Mouse (Mus musculus) heart, adult 8-10 months (tissue): ENCODE measurements at regions not wholly inside any gene's neighbourhood (a gene's known extent, or its start where the extent isn't known, plus 50 kb on each side); places are given as distances from the start of the nearest gene placed in this dataset.
"Not testable (repeated sequence)": the region's sequence is repeated elsewhere in the genome, so short reads cannot be mapped to it uniquely, and the experiment has no call there.

Source experiments
- DNase-seq: peaks from one replicate; pipeline ENCODE4 v3.0.0; 2022; ENCODE audit warnings: low spot score

DNA sequence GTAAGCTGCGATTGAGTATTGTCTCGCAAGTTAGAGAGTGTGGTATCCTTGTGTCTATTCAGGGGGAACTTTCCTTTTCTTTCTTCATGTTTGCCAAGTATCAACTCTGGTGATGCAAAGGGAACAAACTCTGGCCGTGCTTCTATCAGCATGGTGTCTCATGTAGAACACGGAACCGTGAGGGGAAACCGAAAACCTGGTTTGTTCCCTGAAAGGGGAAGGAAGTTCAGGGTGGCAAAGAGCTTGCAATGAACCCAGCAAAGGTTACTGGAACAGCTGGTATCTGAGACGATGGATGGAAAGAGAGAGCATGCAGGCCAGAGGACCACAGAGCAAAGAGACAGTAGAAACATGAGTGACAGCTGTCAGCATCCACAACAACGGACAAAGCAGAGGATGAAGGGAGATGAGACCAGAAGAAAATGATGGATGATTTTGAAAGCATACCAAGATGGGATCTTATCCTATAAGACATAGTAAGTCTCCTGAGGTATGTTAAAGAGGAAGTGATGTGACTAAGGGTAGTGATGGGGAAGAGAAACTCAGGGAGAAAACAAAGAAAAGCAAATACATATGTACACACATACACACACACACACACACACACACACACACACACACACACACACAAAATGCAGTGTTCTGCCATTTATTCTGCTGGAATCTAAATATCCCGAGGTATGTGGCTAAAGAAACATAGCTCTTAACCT is 199.8 kb upstream of the Peli2 start:
- DNase-seq = no peak

DNA sequence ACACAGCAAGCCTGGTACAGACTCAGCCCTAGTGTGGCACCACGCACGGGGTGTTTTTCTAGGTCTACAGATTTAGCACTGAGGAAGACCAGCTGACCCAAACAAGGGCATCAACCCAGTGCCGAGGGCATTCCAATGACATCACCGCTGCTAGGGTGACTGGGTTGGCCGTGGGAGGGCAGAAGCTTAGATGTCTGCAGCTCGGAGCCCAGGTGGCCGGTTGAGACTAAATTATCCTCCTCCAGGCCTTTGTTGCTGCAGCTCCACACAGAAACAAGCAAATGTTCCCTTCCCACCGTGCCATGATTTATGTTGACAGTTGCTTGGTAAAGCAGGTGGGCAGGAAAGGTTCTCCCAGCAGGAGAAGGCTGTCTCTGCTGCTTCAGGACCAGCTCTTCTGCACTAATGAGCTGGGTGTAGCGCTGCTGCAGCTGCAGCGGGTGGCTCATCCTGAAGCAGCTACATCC is 198.8 kb upstream of the Peli2 start:
- peak; percentile 11 for DNase-seq

DNA sequence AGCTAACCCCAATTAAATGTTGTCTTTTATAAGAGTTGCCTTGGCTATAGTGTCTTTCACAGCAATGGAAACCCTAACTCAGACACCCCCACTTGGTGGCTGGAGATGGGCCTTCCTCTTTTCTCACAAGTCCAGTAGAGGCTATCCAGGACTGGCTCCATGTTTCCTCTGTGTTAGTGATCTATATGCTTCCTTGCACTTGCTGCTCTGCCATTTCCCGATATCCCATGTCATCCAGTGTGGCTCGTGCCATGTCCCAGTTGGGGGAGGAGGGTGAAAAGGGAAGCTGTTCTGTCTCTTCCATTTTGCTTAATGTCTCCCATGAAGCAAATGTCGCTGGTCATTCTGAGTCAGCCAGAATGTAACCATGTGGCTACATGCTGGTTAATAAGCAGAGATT is 194.2 kb upstream of the Peli2 start:
- DNase-seq = no peak

DNA sequence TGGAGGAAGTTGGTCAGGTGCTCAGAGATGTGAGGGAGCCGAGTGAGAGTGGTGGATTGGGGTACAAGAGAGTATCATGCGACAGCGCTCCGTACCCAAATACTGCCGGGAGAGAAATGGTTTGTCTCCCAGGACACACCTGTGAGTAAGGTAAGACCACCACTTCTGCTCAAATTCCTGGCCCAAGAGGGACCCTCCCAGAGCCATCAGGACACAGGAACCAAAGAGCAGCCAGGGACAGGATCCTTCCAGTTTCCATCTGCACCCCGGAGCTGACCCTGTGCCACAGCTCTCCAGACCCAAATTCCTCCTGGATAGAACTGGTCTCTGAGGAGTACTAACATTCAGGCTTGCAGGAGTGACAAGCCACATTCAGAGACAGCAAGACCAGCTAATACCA is 185.2 kb upstream of the Peli2 start:
- DNase-seq = no peak

DNA sequence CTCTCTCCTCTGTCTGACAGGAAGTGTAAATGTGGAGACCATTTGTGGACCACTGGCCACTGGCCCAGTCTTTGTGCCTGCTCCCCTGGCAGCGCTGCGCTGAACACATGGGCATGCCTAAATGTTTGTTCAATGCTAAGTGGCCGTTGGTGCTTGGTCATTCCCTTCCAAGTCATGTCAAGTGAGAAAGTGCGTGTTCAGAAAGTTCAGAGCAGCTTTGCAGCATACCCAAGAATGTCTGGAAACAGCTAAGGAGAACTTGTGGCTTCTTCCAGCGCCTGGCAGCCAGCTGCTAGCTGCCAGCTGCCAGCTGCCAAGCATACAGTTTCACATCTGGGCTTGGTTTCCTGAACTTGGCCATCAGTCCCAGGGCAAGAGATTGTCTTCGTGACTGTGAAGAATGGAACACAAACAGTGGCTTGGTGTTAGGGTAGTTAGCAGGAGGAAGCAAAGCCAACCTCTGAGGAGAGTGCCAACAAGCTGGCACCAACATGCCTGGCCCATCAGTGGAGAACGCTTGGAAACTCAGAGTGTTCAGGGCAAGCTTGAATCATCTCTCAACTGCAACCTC is 183.5 kb upstream of the Peli2 start:
- DNase-seq = no peak

DNA sequence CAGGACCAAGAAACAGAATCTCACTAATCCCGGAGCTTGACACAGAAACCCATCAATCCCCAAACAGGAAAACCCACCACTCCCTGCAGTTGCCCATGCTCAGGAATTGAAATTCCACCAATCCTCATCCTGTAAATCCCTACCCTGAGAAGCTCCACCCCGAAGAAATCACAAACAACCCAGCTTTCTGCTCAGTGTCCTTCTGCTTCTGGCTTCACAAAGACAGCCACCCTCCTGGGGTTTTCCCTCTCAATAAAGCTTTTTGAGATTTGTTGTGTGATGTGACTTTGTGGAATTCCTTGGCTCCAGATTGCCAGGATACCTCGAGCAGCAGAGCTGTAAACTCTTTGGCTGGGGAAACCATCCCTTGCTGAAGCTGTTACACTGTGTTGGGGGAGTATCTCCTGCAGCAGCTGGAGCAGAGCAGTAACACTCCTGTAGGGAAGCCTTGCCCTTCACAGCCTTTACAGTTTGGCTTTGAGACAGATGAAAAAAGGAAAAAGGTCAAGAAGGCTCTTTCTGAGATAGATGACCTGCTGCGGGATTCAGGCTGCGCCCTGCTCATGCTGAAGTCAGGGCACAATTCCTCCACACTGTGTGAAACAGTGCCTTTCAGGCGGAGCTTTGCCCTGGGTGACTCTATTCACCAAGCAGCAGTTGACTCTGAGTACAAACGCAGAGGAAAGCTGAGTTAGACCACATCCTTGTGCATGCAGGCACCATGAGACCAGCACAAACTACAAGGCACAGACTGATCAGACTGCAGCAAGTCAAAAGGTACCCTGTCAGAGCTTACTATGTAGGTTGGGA is 180.6 kb upstream of the Peli2 start:
- DNase-seq = no peak

DNA sequence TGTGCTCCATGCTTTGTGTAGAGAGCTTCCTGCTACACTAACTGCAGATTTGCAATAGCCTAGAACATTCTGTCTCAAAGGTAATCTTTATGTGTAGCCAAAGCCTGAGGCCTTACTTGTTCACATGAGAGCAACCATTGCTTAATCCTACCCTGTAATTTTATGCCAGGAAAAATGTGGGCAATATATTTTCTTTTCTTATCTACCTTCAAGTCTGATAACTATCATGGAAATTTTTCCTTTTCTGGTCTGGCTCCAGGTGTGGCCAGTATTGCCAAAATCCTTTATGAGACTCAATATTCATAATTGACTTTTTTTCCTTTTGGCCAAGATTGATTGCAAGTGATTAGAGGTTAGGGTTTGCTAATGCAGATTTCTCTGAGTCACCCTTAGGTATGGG is 178.0 kb upstream of the Peli2 start:
- no peak for DNase-seq

DNA sequence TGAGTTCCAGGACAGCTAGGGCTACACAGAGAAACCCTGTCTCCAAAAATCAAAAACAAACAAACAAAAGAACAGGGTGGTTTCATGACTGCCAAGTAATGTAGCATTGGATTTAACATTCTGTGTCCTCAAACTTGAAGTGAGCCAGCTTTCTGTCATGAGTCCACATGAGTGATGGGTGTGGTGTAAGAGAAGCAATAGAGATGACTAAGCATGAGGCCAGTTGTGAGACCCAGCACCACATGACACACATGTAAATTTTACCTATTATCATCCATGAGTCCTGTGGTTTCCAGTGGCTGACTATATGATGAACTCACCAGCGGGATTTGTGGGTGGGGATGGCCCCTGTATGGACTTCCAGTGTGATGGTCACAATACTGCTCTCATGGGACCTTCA is 176.0 kb upstream of the Peli2 start:
- DNase-seq = no peak

DNA sequence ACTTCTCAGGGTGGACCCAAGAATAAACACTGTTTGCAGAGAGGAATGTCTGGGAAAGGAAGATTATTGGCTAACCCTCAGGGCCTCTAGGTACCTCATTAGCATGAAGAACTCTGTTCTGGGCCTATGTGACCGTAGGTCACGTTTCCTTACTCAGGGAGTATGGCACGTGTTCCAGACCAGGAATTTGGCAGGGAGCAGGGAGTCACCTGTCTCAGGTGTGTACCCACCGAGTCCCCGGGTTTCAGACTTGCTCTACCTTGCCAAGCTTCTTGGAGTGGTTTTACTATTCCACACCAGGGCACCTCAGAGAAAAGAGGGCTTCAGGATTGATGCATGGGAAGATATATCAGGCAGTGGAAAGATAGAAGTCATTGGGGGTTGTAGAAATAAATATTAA is 169.6 kb upstream of the Peli2 start:
- DNase-seq = no peak

DNA sequence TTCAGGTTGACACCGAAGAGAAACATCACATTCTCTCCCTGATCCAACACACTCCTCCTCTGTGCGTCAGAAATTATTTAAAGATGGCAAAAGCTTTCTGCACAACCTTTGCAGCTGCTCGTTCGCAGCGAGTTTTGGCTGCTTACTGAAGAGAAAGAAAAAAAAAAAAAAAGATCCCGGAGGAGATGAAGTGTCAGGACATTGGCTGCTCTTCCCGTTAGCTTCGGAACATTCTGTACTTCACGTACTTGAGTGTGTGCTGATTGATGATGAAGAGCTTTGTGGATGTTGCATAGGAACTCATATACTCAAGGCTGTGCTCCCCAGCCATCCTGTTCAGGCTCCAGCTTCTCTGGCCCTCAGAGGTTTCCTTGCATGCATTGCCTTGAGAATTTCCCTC is 162.5 kb upstream of the Peli2 start:
- DNase-seq = peak; percentile 53

DNA sequence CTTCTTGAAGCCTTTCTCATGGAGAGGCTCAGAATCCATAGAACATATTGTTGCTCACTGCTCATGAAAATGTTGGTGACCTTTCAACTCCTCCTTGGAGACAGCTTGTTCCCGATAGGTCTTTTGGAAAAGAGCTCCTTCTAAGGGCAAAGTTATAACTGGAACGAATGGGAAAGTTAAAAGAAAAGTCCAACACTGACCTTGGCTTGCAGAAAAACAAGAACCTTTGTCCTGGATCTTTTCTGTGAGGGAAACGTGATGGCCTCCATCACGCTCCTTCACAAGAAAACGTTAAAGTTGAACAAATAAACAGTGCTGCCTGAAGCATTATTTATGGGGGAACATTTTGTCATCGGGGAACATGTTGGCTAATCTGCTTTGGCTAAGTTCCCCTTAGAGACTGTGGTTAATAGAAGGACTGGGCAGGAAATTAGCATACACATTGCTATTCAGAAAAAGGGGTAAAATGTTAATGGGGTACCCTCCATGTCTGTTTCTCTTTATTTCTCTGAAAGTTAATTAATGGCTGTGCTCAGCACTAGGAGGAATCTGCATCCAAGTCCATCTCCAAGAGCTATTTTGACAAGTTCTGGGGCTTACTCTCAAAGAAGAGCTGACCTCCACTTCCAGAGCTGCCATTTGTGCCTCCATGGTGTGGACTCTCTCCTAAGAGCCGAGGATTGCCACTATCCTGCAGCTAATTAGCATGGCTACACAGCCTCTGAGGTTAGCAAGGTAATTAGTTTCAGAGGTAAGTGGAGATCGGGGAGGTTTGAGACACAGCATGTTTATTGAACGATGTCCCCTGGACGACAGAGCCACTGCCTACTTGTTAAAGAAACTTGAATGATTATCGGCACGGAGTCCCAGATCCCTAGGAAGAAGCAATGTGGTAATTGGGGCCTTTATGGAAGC is 161.0 kb upstream of the Peli2 start:
- DNase-seq = peak; percentile 29

DNA sequence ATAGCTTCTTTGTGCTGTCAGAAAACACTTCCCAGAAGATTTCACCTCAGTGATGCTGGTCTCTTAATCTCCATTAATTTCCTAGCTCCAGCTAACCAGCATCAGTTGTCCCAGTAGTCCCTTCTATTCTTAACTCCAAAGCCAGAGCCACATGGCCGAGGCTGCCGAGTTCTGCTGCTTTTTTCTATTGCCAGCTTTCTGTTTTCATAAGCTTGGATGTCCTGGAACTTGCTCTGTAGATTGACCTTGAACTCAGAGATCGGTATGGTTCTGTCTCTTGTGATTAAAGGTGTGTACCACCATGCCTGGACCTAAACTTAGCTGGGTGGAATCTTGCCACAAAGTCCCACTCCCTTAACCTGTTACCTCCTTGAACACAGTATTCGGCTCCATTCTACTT is 155.8 kb upstream of the Peli2 start:
- not testable (repeated sequence) for DNase-seq

DNA sequence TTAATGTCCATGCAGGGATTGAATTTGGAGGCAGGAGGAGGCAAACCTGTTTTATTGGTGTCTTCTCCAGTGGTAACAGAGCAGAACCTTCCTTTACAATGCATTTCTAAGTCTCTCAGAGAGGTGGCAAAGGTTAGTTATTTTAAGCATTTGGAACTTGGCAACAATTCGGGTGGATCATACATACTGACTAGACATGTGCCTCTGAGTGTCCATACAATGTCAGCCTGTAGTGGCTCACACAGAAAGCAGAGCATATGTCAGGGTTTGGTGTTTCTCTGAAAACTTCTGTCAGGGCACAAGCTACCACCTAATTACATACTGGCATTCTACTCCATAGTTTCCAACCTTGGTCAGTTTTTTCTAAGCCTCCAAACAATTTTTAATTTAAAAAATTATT is 150.8 kb upstream of the Peli2 start:
- no peak for DNase-seq

DNA sequence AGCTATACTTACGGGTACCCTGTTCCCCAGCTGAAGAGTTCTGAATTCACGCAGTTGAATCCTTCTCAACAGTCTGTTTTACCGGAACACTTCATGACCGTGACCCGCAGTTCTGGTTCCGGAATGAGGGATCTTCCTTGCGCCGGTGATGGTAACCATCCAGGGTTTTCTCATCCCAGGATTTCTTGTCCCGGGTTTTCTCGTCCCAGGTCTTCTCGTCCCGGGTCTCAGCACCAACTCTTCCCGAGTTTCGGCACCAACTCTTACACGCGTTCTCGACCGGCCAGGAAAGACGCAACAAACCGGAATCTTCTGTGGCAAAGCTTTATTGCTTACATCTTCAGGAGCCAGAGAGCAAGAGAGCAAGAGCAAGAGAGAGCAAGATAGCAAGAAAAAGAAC is 147.5 kb upstream of the Peli2 start:
- not testable (repeated sequence) for DNase-seq

DNA sequence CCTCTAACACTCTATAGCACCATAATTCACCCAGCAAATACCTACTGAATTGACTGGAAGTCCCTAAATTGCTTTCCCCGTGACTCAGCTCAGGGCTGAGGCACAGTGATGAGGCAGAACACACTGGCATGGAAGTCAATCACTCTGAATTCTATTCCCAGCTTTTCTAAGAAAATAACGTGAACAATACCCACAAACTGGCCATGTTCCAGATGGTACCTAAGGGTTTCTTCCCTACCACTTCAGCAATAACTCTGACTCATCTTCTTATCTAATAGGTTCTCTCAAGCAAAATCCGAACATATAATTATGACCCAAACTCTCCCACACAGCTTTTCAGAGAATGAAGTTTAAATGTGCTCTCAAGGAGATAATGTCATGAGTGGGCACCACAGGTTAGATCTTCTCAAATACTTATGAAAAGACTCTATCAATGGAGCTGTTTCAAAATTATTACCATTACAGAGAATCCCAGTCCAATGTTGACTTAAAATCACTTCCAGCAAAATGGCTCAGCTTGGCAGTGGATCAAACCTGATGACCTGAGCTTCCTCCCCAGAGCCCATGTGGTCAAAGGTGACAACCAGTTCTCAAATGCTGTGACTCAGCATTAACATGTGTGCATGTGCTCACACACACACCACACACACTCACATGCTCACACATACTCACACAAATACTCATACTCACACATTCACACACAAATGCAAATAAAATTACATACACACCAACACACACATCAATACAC is 137.5 kb upstream of the Peli2 start:
- no peak for DNase-seq

DNA sequence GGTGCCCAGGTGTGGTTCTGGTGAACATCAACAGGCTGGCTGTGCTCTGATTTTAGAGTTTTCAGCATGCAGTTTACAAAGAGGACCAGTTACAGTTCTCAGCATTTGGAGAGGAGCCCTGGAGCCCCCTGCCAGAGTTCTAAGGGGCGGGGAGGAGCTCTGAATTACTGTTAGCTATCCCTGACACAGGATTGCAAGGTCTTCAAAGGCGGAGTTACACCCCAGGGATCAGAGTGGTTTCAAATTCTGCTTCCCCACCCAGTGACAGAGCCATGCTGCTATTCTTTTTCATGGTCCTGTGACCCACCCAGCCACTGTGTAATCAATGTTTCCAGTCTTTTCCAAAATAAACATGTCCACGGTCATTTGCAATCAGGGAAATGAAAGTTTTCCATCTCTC is 134.1 kb upstream of the Peli2 start:
- DNase-seq = peak; percentile 26

DNA sequence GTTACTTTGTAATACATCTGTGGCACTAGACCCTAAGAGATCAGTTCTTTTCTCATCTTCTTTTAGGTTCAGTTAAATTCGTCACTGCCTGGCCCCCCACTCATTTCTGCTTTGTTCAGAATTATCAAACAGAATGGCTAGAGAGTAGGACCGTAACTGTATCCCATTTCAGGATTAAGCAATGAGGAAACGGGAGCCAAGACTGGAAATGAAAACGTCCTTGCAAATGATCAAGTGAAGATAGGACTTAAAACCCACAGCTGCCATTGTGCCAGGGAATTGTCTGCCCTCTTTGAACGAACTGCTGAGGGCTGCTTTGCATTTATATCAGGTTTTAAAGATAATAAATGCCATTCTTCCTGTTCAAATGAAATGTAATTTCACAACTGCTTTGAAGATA is 133.7 kb upstream of the Peli2 start:
- DNase-seq = peak; percentile 24

DNA sequence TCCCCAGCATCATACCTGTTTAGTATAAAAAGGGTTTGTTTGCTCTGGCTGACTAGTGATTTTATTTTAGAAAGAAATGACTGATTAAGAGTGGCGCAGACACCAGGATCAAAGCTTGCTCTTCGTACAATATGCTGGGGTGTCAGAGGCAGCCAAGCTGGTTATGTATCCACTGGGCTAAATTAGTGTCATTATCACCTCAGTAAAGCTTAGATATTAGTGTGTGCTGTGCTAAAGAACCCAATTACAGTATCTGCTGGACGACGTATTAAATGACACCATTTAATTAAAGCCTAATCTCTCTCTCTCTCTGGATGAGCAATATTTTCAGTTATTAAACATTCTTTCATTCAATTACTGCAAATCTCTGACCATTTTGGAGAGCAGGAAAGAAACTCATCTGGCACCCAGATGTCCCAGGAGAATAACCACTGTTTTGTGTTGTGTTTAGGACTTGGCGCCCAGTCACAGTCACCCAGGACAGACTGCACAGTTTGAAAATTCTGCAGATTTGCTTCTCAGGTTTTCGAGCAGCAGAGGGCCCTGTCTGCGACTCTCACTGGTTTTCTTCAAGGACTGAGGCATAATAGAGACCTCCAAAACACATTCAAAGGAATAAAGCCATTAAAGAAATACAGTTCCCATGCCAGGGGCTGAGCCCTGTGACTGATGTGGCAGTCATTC is 133.1 kb upstream of the Peli2 start:
- peak; percentile 30 for DNase-seq

DNA sequence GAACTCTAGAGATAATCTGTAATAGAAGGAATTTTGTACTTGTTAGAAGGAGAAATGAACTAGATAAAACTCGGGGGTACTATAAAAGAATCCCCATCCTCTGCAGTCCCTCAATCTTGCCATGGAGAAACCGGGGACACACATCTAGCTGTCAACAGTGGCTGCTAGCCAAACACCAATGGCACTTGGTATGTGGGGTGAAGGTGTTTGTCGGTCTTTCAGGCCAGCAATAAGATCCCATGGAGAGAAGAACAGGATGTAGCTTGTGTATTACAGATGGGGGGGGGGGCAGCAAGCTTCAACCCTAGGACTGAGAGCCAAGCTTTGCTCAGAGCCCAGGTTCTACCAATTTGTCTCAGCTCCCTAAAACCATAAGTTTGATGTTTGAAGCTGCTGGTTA is 132.5 kb upstream of the Peli2 start:
- no peak for DNase-seq

DNA sequence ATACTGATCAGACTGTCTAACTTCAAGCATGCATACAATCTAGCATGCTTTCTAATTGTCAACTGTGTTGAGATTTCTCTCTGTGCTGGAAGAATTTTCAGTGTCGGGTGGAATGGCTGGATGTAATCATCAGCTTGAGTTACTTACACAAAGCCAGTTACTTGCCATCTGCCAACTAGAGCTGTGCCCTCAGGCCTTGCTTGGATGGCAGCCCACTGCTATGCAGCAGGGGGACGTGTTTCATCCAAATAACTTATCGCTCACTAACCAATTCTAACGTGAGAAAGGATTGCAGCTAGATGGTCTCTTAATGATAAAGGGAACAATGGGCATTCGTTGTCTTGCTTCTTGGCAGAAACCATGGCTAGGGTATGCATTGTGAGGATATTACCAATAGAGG is 131.3 kb upstream of the Peli2 start:
- DNase-seq = no peak

DNA sequence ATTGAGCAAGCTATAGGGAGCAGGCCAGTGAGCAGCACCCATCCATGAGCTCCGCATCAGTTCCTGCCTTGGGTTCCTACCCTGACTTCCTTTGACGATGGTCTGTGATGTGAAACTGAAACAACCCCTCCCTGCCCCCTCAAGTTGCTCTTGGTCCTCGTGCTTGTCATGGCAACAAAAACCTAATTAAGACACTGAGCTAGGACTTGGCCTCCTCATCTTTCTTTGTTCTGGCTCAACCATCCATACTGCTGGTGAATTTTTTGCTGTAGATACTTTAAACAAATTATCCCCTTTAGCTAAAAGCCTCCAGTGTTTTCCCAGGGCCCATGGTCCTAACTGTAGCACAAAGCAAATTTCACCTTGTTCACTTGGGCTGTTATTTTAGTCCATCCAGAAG is 129.9 kb upstream of the Peli2 start:
- DNase-seq = no peak
